Mouse (Mus musculus): ENCODE data around the gene Ostc. TPM values are rescaled to one million over a fixed set of nuclear protein-coding genes. Genes with fewer than 3 reads are reported as not detected.

Gene Ostc
- polyA plus RNA-seq, 1 experiment from 2014 or later, result 253 TPM

DNA sequence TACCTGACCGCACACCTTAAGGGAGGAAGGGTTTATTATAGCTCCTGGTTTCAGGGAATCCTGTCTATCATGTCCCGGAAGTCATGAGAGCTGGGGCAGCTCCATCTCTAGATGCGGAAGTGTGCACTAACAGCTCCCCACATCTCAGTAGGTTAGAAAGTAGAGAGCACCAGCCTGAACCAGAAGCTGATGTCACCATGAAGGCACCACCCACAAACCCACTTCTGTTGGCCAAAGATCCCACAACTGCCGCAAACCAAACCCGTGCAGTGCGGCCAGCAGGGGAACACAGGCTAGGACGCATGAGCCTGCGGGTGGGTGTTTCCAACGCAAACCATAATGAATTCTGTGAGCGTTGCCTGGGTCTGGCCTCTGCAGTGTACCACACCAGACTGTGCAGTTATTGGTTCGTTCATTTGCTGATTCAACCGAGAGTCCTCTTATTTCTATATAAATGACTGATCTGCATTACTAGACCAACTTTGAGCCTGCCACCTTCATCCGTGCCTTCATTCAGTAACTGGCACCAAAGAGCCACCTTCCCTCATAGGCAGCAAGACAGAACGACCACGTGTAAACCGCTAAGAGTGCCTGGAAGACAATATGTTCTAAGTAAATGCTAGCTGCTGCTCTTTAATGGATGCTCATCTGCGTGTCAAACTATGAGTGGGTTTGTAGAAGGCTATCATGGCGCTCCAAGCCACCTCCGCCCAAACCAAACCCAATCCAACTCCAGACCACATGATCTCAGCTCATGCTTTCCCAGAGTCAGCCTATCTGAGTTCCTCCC is 31.4 kb downstream of the Ostc start:
- Histone ChIP-seq H3K9me3 (no peaks in the 10 kb centered on the region), H3K27me3 (replicated peaks) (no peaks in the 10 kb centered on the region), H3K9ac (no peak overlapping the region), H3K27ac (no peak overlapping the region), H3K4me2 (replicated peaks) (no peak overlapping the region), H3K4me1 (no peaks in the 10 kb centered on the region), H3K36me3 (no peaks in the 10 kb centered on the region), H3K4me3 (no peak overlapping the region)
- ATAC-seq (ENCODE audit: low FRiP score, low read depth), result no peak
- 93% methylated on average over 19 of the region's 19 CpGs for WGBS

DNA sequence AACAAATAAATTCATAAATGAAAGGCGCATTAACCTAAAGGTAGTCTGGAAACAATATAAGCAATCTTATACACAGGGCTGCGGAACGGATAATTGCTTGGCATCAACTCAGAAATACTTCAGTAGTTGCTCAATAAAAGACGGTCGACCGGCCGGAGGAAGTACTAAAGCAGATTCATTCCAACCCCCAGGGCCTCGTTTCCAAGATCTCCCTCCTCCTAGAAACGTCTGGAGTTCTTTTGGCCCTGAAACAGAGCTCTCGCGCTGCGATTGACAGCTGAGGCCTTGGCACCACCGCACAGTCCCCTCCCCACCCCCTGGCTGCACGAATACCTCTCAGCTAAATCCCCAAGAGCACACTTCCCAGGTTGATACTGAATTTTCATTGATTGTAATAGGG is 38.0 kb downstream of the Ostc start:
- Histone ChIP-seq H3K4me3 (no peak overlapping the region), H3K9ac (no peak overlapping the region), H3K27ac (no peak overlapping the region), H3K27me3 (replicated peaks) (no peaks in the 10 kb centered on the region), H3K9me3 (no peaks in the 10 kb centered on the region), H3K4me1 (no peaks in the 10 kb centered on the region), H3K4me2 (replicated peaks) (no peak overlapping the region), H3K36me3 (no peaks in the 10 kb centered on the region)
- ATAC-seq (ENCODE audit: low FRiP score, low read depth), result no peak
- 64% methylated on average over 14 of the region's 14 CpGs for whole genome bisulfite sequencing

DNA sequence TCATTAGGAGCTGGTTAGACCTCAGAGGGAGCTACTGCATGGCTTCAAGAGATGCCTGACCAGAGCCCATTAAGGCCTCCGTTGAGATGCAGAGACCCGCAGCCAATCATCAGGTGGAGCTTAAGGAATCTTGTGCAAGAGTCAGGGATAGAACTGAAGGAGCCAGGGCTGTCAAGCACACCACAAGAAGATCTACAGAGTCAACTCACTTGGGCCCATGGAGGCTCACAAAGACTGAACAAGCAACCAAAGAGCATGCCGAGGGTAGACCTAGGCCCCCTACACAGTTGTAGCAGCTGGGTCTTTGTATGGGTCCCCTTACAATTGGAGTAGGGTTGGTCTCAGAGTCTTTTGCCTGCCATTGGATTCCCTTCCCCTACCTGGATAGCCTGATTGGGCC is 46.7 kb downstream of the Ostc start:
- Histone ChIP-seq H3K4me1 (no peaks in the 10 kb centered on the region), H3K27ac (no peak overlapping the region), H3K27me3 (replicated peaks) (no peaks in the 10 kb centered on the region), H3K9ac (no peak overlapping the region), H3K4me3 (no peak overlapping the region), H3K36me3 (no peaks in the 10 kb centered on the region), H3K9me3 (no peaks in the 10 kb centered on the region), H3K4me2 (replicated peaks) (no peak overlapping the region)
- ATAC-seq (ENCODE audit: low FRiP score, low read depth), result no peak
- WGBS, result 93% methylated on average over 3 of the region's 3 CpGs

DNA sequence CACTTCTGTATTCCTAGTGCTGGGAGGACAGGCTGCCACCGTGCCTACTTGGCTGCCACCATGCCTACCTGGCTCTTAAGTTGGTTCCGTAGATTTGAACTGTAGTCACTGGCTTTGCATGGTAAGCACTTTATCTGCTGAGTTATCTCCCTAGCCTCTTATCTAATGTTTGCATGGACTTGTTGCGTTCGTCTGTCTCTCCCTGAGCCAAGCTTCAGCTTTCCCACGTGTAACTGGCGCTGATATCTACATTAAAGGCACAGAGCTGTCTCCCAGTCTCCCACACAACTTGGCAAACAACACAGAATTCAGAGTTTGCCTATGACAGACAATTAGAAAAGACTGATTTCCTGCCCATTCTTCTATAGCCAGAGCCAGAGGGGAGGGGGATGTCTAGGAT is 48.6 kb downstream of the Ostc start:
- Histone ChIP-seq H3K9me3 (no peaks in the 10 kb centered on the region), H3K36me3 (no peaks in the 10 kb centered on the region), H3K27me3 (replicated peaks) (no peaks in the 10 kb centered on the region), H3K27ac (no peak overlapping the region), H3K4me3 (no peak overlapping the region), H3K4me1 (no peaks in the 10 kb centered on the region), H3K4me2 (replicated peaks) (no peak overlapping the region), H3K9ac (no peak overlapping the region)
- ATAC-seq (ENCODE audit: low FRiP score, low read depth), result no peak
- 90% methylated on average over 6 of the region's 6 CpGs for WGBS

DNA sequence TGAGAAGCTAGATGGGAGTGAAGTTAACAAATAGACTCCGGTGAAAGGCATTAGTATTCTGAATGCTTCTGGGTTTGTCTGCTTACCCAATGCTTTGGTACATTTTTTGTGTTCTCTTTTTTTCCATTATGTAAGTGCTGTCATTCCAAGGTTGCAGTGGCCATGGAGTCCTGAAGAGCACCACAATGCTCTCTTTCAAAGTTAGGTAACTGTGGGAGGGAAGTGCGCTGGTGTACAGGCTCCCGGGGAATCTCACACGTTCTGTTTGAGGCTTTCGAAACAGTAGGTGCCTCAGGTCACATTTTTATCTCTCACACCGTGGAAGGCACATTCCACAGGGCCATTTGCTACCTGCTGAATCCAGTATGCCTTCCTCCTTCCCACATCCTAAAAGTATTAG is 59.7 kb downstream of the Ostc start:
- no peak overlapping the region for H3K4me3 ChIP-seq
- no peak for ATAC-seq (ENCODE audit: low FRiP score, low read depth)
- no peak overlapping the region for H3K4me2 ChIP-seq (replicated peaks)
- no peaks in the 10 kb centered on the region for H3K27me3 ChIP-seq (replicated peaks)
- H3K9ac ChIP-seq, result no peak overlapping the region
- H3K27ac ChIP-seq, result no peak overlapping the region
- no peaks in the 10 kb centered on the region for H3K4me1 ChIP-seq
- H3K36me3 ChIP-seq, result no peaks in the 10 kb centered on the region
- no peaks in the 10 kb centered on the region for H3K9me3 ChIP-seq
- 61% methylated on average over 6 of the region's 6 CpGs for WGBS

DNA sequence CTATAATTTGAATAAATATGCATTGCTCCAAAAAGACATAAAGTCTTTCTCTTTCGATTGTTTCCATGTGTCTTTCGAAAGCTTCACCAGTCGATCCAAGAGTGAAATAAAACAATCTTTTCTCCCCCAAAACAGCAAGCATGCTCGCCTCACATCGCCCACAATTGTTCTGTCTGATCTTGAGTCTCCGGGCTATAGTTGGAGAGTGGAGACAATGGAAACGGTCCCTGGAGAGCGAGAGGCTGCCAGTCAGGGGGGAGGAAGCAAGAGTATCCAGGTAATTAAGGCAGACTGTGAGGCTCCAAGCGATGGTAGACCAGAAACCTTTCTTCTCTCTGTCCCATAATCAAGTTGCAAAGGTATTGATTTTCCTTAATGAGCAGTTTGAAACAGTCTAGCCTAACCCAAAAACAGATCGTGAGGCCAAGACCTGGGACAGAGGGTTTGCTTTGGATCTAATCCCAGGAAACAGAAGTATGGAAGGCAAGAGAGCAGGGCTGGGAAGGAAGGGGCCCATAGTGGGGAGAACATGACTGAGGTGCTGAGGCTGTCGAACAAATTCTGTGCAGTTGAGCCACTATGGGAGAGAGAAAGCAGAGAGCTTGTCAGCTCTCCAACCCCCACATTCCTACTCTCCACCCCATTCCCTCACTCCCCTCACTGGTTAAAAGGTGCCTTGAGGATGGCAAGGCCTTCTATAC is 63.0 kb downstream of the Ostc start:
- no peak for ATAC-seq (ENCODE audit: low FRiP score, low read depth)
- H3K27ac ChIP-seq, result no peak overlapping the region
- no peak overlapping the region for H3K9ac ChIP-seq
- no peaks in the 10 kb centered on the region for H3K36me3 ChIP-seq
- 79% methylated on average over 11 of the region's 11 CpGs for WGBS
- H3K27me3 ChIP-seq (replicated peaks), result no peaks in the 10 kb centered on the region
- H3K4me1 ChIP-seq, result no peaks in the 10 kb centered on the region
- H3K9me3 ChIP-seq, result no peaks in the 10 kb centered on the region
- no peak overlapping the region for H3K4me2 ChIP-seq (replicated peaks)
- H3K4me3 ChIP-seq, result no peak overlapping the region

Other genes with a start within 250 kb of the Ostc start
- gene Etnppl, start 92.0 kb downstream of the Ostc start, polyA plus RNA-seq (2016; fragmentation: Nextera tagmentation; extraction: Ambion mirVana), result 0.08 TPM in 1 of 2 replicates, not detected in the other
- gene Rpl34, start 21.0 kb upstream of the Ostc start, polyA plus RNA-seq (2016; fragmentation: Nextera tagmentation; extraction: Ambion mirVana), result 583 and 604 TPM in 2 replicates